ENCODE assay signal across 8 mouse cellular contexts in the genomic region with DNA sequence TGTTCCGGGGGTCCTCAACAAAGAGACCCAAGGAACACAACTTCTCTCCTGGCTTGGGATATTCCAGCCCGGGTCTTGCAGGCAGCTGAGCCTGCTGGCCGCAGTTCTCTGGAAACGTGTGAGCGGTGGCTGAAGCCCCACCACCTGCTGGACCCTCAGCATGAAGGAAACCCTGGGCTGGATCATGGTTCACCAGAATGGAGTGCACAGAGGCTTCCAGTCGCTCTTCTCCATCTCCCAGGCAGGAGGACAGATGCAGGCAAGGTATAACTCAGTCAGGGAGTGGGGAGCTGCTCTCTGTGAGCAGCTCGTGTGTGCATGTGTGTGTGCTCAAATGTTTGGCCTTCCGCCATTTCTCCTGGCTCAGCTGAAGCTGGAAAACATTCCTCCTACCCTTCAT. TPM values are rescaled to one million over a fixed set of nuclear protein-coding genes. Genes with fewer than 3 reads are reported as not detected.
DNase-seq lines count a peak whose midpoint lies in the region; ATAC-seq lines count a peak whose summit lies in the region.

No protein-coding gene starts in this region.

- peaks cover 100% of the 10 kb centered on the region for H3K27me3 ChIP-seq in midbrain, embryonic 10.5 days (ENCODE audit: low read depth, poor library complexity, severe bottlenecking)

- H3K27ac ChIP-seq in midbrain, embryonic 10.5 days (replicated peaks): peak overlapping the region; percentile 65

- peak overlapping the region; percentile 17; the same call in 1 of the 2 replicates for H3K4me3 ChIP-seq in midbrain, embryonic 10.5 days

- intact Hi-C loops in gastrocnemius, postnatal 14 days (cut with DNase I; ENCODE audit: low total_unique reads): no loop called here
- intact Hi-C loops in left cerebral cortex, postnatal 14 days (cut with DNase I): no loop called here

- WGBS in midbrain, embryonic 10.5 days: 16% methylated on average over 8 of the region's 8 CpGs

- peak; percentile 17 for DNase-seq in adipocyte (ENCODE audit: low spot score)
- peak; percentile 88 to 89 for DNase-seq in cerebellum, postnatal 4 days (ENCODE audit: low spot score in 2 of 2)
- peak; percentile 83 for DNase-seq in gastrocnemius, postnatal 14 days
- peak; percentile 78 for DNase-seq in hindlimb bud, embryonic 11.5 days (ENCODE audit: extremely low spot score, low read depth, low spot score)
- DNase-seq in left cerebral cortex, postnatal 14 days (ENCODE audit: low spot score in 2 of 2): peak; percentile 80 to 91
- DNase-seq in midbrain, embryonic 10.5 days (ENCODE audit: low spot score): peak; percentile 91
- DNase-seq in skeletal muscle tissue, adult 2 months (ENCODE audit: low read depth, low spot score): peak; percentile 56

- ATAC-seq in megakaryocyte, adult 5-6 weeks (ENCODE audit: poor library complexity, severe bottlenecking): no peak

- H3K36me3 ChIP-seq in midbrain, embryonic 10.5 days: no peaks in the 10 kb centered on the region

- peaks cover 99% of the 10 kb centered on the region for H3K4me1 ChIP-seq in midbrain, embryonic 10.5 days

- no peaks in the 10 kb centered on the region for H3K9me3 ChIP-seq in midbrain, embryonic 10.5 days (replicated peaks)

RNA-seq across cellular contexts. Expression of a gene that starts 7.3 kb away (rescaled TPM):
- under 1 TPM; 0.51 to 0.64 TPM for total RNA-seq in gastrocnemius, postnatal 14 days (2021)
- total RNA-seq in left cerebral cortex, postnatal 14 days (2021): 100 to 1,000 TPM; 341 to 382 TPM
- 0.89 and 1.6 TPM in 2 replicates for polyA plus RNA-seq in midbrain, embryonic 10.5 days (2016; fragmentation: Nextera tagmentation; extraction: Ambion mirVana)
- not detected in 2 replicates for total RNA-seq in megakaryocyte, adult 5-6 weeks (2015)
- total RNA-seq in megakaryocyte, adult 5-6 weeks (2017): not detected in 2 replicates

Comparison
In these comparisons a context has a peak if more than half of its experiments do, and no peak if none do; other contexts are left out.
1. DNase-seq: peak in every context shown above with its lines; median percentile 91 in midbrain, embryonic 10.5 days; 88 in cerebellum, postnatal 4 days; 86 in left cerebral cortex, postnatal 14 days; 83 in gastrocnemius, postnatal 14 days; 78 in hindlimb bud, embryonic 11.5 days; 56 in skeletal muscle tissue, adult 2 months; 17 in adipocyte.
2. RNA of a gene that starts 7.3 kb away (total RNA-seq): 341 to 382 TPM in left cerebral cortex, postnatal 14 days; 0.51 to 0.64 TPM in gastrocnemius, postnatal 14 days and not detected in megakaryocyte, adult 5-6 weeks; every median in the first group is over 100 times any median in the second.